Mouse (Mus musculus) E14TG2a.4 (cell line): ENCODE measurements around the gene Ypel5.

Source experiments
- H3K27me3 ChIP-seq: 2 replicates; pipeline ENCODE4 v1.6.1; 2014; ENCODE audit warnings: low read length, control low read depth; ENCODE audit not compliant: insufficient read depth
- H3K36me3 ChIP-seq: 2 replicates; pipeline ENCODE4 v1.6.1; 2014; ENCODE audit warnings: low read length, control low read depth; ENCODE audit not compliant: insufficient read depth
- H3K4me1 ChIP-seq: replicated peaks from 2 replicates; pipeline ENCODE4 v1.6.1; 2014; ENCODE audit warnings: low read depth, low read length, control low read depth
- H3K4me3 ChIP-seq: replicated peaks from 2 replicates; pipeline ENCODE4 v1.5.1; 2014; ENCODE audit warnings: mild to moderate bottlenecking, low read length
- H3K9me3 ChIP-seq: 2 replicates; pipeline ENCODE4 v1.6.1; 2014; ENCODE audit warnings: low read length, control low read depth
- CTCF ChIP-seq: conservative IDR thresholded peaks from 2 replicates; pipeline ENCODE4 v1.5.1; 2014; ENCODE audit warnings: low read length
- NANOG ChIP-seq: IDR thresholded peaks from 2 replicates; pipeline ENCODE4 v1.6.1; 2014; ENCODE audit warnings: borderline replicate concordance, low read length, mixed read lengths
- POU5F1 ChIP-seq: IDR thresholded peaks from 2 replicates; pipeline ENCODE4 v1.6.1; 2014; ENCODE audit warnings: low read length, borderline replicate concordance

The Ypel5 gene

GRCm38 (mm10) chr17:72890398-72890898 is 54.2 kb downstream of the Ypel5 start:
- Histone ChIP-seq H3K4me3 (no peak overlapping the region), H3K27me3 (peaks cover 7% of the 10 kb centered on the region), H3K4me1 (no peaks in the 10 kb centered on the region), H3K36me3 (no peaks in the 10 kb centered on the region), H3K9me3 (peaks cover 55% of the 10 kb centered on the region)
- no peak for TF ChIP-seq CTCF

GRCm38 (mm10) chr17:72891556-72891955 is 55.3 kb downstream of the Ypel5 start:
- Histone ChIP-seq H3K27me3 (peaks cover 7% of the 10 kb centered on the region), H3K36me3 (no peaks in the 10 kb centered on the region), H3K9me3 (peaks cover 45% of the 10 kb centered on the region), H3K4me1 (no peaks in the 10 kb centered on the region), H3K4me3 (no peak overlapping the region)
- no peak for TF ChIP-seq NANOG
- no peak for TF ChIP-seq CTCF
- TF ChIP-seq POU5F1: no peak

- Histone ChIP-seq H3K4me1 (no peaks in the 10 kb centered on the region; the same call in 1 of the 2 replicates), H3K36me3 (no peaks in the 10 kb centered on the region), H3K27me3 (no peaks in the 10 kb centered on the region; the same call in 1 of the 2 replicates), H3K4me3 (no peak overlapping the region), H3K9me3 (peaks cover 12% of the 10 kb centered on the region)
- TF ChIP-seq POU5F1 (no peak), NANOG (no peak), CTCF (no peak)
These were observed 59.3 kb downstream of the Ypel5 start for GRCm38 (mm10) chr17:72895506-72895905.

- H3K4me3 ChIP-seq: no peak overlapping the region
- no peaks in the 10 kb centered on the region for H3K9me3 ChIP-seq
- H3K36me3 ChIP-seq: no peaks in the 10 kb centered on the region
- H3K27me3 ChIP-seq: no peaks in the 10 kb centered on the region; the same call in 1 of the 2 replicates
- no peaks in the 10 kb centered on the region; the same call in 1 of the 2 replicates for H3K4me1 ChIP-seq
- TF ChIP-seq CTCF (no peak), POU5F1 (no peak), NANOG (no peak)
These were observed 60.8 kb downstream of the Ypel5 start for GRCm38 (mm10) chr17:72897076-72897475.

- H3K27me3 ChIP-seq: no peaks in the 10 kb centered on the region; the same call in 1 of the 2 replicates
- H3K4me3 ChIP-seq: no peak overlapping the region
- TF ChIP-seq NANOG (no peak), POU5F1 (no peak), CTCF (no peak)
- no peaks in the 10 kb centered on the region for H3K9me3 ChIP-seq
- no peaks in the 10 kb centered on the region; the same call in 1 of the 2 replicates for H3K4me1 ChIP-seq
- no peaks in the 10 kb centered on the region for H3K36me3 ChIP-seq
These were observed 61.7 kb downstream of the Ypel5 start for GRCm38 (mm10) chr17:72897961-72898360.

- TF ChIP-seq POU5F1: no peak
- TF ChIP-seq CTCF: no peak
- no peak for TF ChIP-seq NANOG
- Histone ChIP-seq H3K4me1 (no peaks in the 10 kb centered on the region; the same call in 1 of the 2 replicates), H3K9me3 (no peaks in the 10 kb centered on the region), H3K4me3 (no peak overlapping the region), H3K36me3 (no peaks in the 10 kb centered on the region), H3K27me3 (no peaks in the 10 kb centered on the region; the same call in 1 of the 2 replicates)
These were observed 62.5 kb downstream of the Ypel5 start for GRCm38 (mm10) chr17:72898775-72899174.
